Mouse (Mus musculus) Patski (cell line): Measurements from ENCODE around the gene Map4k3. TPM values are rescaled to one million over a fixed set of nuclear protein-coding genes. Genes with fewer than 3 reads are reported as not detected.
A peak's percentile ranks its signal among the peaks of the same experiment; 100 is the strongest.

Experiments
- ATAC-seq: fragments of 100-300 bp; one replicate; pipeline ENCODE4 v1.8.0; 2021
- CTCF ChIA-PET: fragments of 350-600 bp; sonication (Branson Sonifier 250); formaldehyde crosslinking; loops from one replicate; lab custom pipeline; 2022; ENCODE audit warnings: inconsistent platforms; lab: Charles Lee
- POLR2A ChIA-PET: fragments of 350-600 bp; sonication (Branson Sonifier 250); formaldehyde crosslinking; loops from one replicate; lab custom pipeline; 2022; ENCODE audit warnings: antibody characterized with exemption, inconsistent platforms; lab: Charles Lee
- DNase-seq: peaks from one replicate; pipeline ENCODE4 v3.0.0-alpha.2; 2011; ENCODE audit warnings: low read depth, low spot score
- H3K27me3 ChIP-seq: fragments of 371-371 bp; one replicate; pipeline ENCODE4 v1.5.1; 2021
- CTCF ChIP-seq: fragments of 100-300 bp; IDR thresholded peaks from one replicate; pipeline ENCODE4 v1.5.1; 2021
- in situ Hi-C: fragments of 300-500 bp; cut with MboI; formaldehyde crosslinking; loops from 3 replicates; pipeline ENCODE4 v1.11.1; 2018; ENCODE audit warnings: low pct_unique_long_range_greater_than_20kb, mixed read lengths
- polyA plus RNA-seq: library from polyadenylated mRNA; unstranded; gene quantifications from one replicate; pipeline ENCODE4 v1.2.3, GENCODE M21; 2021

Gene Map4k3
- polyA plus RNA-seq, 1 experiment from 2014 or later: 94.2 TPM

- DNase-seq: no peak
- no peak for ATAC-seq
- H3K27me3 ChIP-seq: no peaks in the 10 kb centered on the region
- TF ChIP-seq CTCF: no peak
- POLR2A ChIA-PET: interaction anchor here (0.6 to 1.0 kb wide), 2 partner anchors 10 to 192 kb away, joined by 3 read pairs; no protein-coding TSS in a partner anchor
- in situ Hi-C loops: no loop called here
- CTCF ChIA-PET: no interaction called here
These were observed 83.1 kb downstream of the Map4k3 start for GRCm38 (mm10) chr17:80644983-80645693.

- H3K27me3 ChIP-seq: no peaks in the 10 kb centered on the region
- ATAC-seq (no peak), DNase-seq (no peak)
- POLR2A ChIA-PET: interaction anchor here (1.0 kb wide), 1 partner anchor 11 kb away, joined by 3 read pairs; no protein-coding TSS in a partner anchor
- CTCF ChIA-PET: interaction anchor here (1.2 kb wide), 1 partner anchor 9 kb away, joined by 3 read pairs; no protein-coding TSS in a partner anchor
- in situ Hi-C loops: no loop called here
- TF ChIP-seq CTCF: no peak
These were observed 83.7 kb downstream of the Map4k3 start for GRCm38 (mm10) chr17:80644567-80644966.

- no peak for TF ChIP-seq CTCF
- in situ Hi-C loops: no loop called here
- ChIA-PET POLR2A (no interaction called here), CTCF (interaction anchor here (1.2 kb wide), 1 partner anchor 344 kb away, joined by 3 read pairs; no protein-coding TSS in a partner anchor)
- no peak for DNase-seq
- no peaks in the 10 kb centered on the region for H3K27me3 ChIP-seq
- ATAC-seq: no peak
These were observed 90.2 kb downstream of the Map4k3 start for GRCm38 (mm10) chr17:80638121-80638520.

- CTCF ChIA-PET: interaction anchor here (0.7 kb wide), 1 partner anchor 8 kb away, joined by 3 read pairs; no protein-coding TSS in a partner anchor
These were observed 92.5 kb downstream of the Map4k3 start for GRCm38 (mm10) chr17:80635794-80636193.

GRCm38 (mm10) chr17:80632846-80633245 is 95.4 kb downstream of the Map4k3 start:
- TF ChIP-seq CTCF: peak; percentile 23
- ChIA-PET POLR2A (no interaction called here), CTCF (interaction anchor here (0.7 to 1.3 kb wide), 3 partner anchors 8 to 258 kb away, joined by 3 to 4 read pairs (median 3); no protein-coding TSS in a partner anchor)
- DNase-seq: no peak
- no peak for ATAC-seq
- no peaks in the 10 kb centered on the region for H3K27me3 ChIP-seq
- in situ Hi-C loops: no loop called here

More at GRCm38 (mm10) chr17:80635794-80636193, 92.5 kb downstream of the Map4k3 start:
- no peak for TF ChIP-seq CTCF
- in situ Hi-C loops: no loop called here
- H3K27me3 ChIP-seq: no peaks in the 10 kb centered on the region
- ATAC-seq (no peak), DNase-seq (no peak)
- POLR2A ChIA-PET: no interaction called here

- ATAC-seq (no peak), DNase-seq (no peak)
- in situ Hi-C loops: no loop called here
- no peaks in the 10 kb centered on the region for H3K27me3 ChIP-seq
- ChIA-PET POLR2A (no interaction called here), CTCF (interaction anchor here (0.7 to 1.3 kb wide), 3 partner anchors 8 to 259 kb away, joined by 3 to 4 read pairs (median 3); no protein-coding TSS in a partner anchor)
- no peak for TF ChIP-seq CTCF
These were observed 95.9 kb downstream of the Map4k3 start for GRCm38 (mm10) chr17:80632354-80632753.

GRCm38 (mm10) chr17:80631028-80631427 is 97.3 kb downstream of the Map4k3 start:
- TF ChIP-seq CTCF: no peak
- ChIA-PET CTCF (interaction anchor here (1.1 kb wide), 1 partner anchor 62 kb away, joined by 3 read pairs; no protein-coding TSS in a partner anchor), POLR2A (no interaction called here)
- no peak for DNase-seq
- in situ Hi-C loops: no loop called here
- no peaks in the 10 kb centered on the region for H3K27me3 ChIP-seq
- ATAC-seq: no peak

- in situ Hi-C loops: no loop called here
- H3K27me3 ChIP-seq: no peaks in the 10 kb centered on the region
- no peak for ATAC-seq
- POLR2A ChIA-PET: no interaction called here
- CTCF ChIA-PET: interaction anchor here (0.8 to 1.7 kb wide), 2 partner anchors 8 to 14 kb away, joined by 3 to 4 read pairs; no protein-coding TSS in a partner anchor
- TF ChIP-seq CTCF: no peak
- DNase-seq: no peak
These were observed 103.3 kb downstream of the Map4k3 start for GRCm38 (mm10) chr17:80624979-80625378.

- TF ChIP-seq CTCF: no peak
- peak; percentile 75 for ATAC-seq
- POLR2A ChIA-PET: no interaction called here
- in situ Hi-C loops: no loop called here
- CTCF ChIA-PET: interaction anchor here (0.9 to 2.7 kb wide), 9 partner anchors 10 to 395 kb away, joined by 3 to 11 read pairs (median 3); no protein-coding TSS in a partner anchor
- DNase-seq: no peak
- H3K27me3 ChIP-seq: no peaks in the 10 kb centered on the region
These were observed 106.6 kb downstream of the Map4k3 start for GRCm38 (mm10) chr17:80621691-80622090.

GRCm38 (mm10) chr17:80620786-80621423 is 107.4 kb downstream of the Map4k3 start:
- TF ChIP-seq CTCF: peak; percentile 92
- ATAC-seq (no peak), DNase-seq (no peak)
- POLR2A ChIA-PET: no interaction called here
- CTCF ChIA-PET: interaction anchor here (0.9 to 2.7 kb wide), 12 partner anchors 10 to 396 kb away, joined by 3 to 11 read pairs (median 3); no protein-coding TSS in a partner anchor
- no peaks in the 10 kb centered on the region for H3K27me3 ChIP-seq
- in situ Hi-C loops: no loop called here
